Mouse (Mus musculus): ENCODE data around the gene Engase.

DNA sequence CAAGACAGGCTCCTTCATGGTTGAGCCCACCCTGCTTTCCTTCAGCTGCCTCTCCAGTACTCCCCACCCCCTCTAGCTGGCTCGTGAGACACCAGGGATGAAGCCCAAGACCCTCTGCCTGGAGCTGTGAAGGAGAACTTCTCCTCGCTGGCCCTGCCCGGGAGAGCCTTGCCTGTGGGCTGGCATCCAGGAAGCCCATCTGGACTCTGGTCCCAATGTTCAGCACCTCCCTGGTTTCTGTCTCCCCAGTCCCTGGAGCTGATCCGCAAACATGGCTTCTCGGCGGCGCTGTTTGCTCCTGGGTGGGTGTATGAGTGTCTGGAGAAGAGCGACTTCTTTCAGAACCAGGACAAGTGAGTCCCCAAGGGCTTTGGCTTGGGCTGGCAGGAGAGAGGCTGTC lies 7.5 kb downstream of the Engase start:
- no peak for TF ChIP-seq POLR2A (IDR thresholded peaks at IDR 0.05; ENCODE audit: control insufficient read depth, low read depth, low read length)
- no peak for TF ChIP-seq CTCF (IDR thresholded peaks at IDR 0.05; ENCODE audit: control insufficient read depth, insufficient read depth, insufficient replicate concordance, low read depth, low read length)

Data from testis, adult 2 months (tissue).